Mouse (Mus musculus): Measurements from ENCODE around the gene Mgat4c. TPM values are rescaled to one million over a fixed set of nuclear protein-coding genes. Genes with fewer than 3 reads are reported as not detected.

The Mgat4c gene
- total RNA-seq (2017), result 0.35 TPM in 1 of 2 replicates, not detected in the other

- no peak for ATAC-seq (ENCODE audit: extremely low read depth, insufficient number of reproducible peaks, low FRiP score, poor library complexity, severe bottlenecking)
Observed at GRCm38 (mm10) chr10:101681437-101681912, at the start of gene Mgat4c. Gene Mgat4c, plus strand, starts transcription at chr10:101681487.

GRCm38 (mm10) chr10:101635266-101635665 is 46.0 kb upstream of the Mgat4c start:
- no peak for ATAC-seq (ENCODE audit: extremely low read depth, insufficient number of reproducible peaks, low FRiP score, poor library complexity, severe bottlenecking)

- ATAC-seq (ENCODE audit: extremely low read depth, insufficient number of reproducible peaks, low FRiP score, poor library complexity, severe bottlenecking), result no peak
Observed at GRCm38 (mm10) chr10:101641048-101641447, 40.2 kb upstream of the Mgat4c start.

- ATAC-seq (ENCODE audit: extremely low read depth, insufficient number of reproducible peaks, low FRiP score, poor library complexity, severe bottlenecking), result no peak
Observed at GRCm38 (mm10) chr10:101681914-101682313, 627 bp downstream of the Mgat4c start.

- ATAC-seq (ENCODE audit: extremely low read depth, insufficient number of reproducible peaks, low FRiP score, poor library complexity, severe bottlenecking), result no peak
Observed at GRCm38 (mm10) chr10:101761828-101762227, 80.5 kb downstream of the Mgat4c start.

- ATAC-seq (ENCODE audit: extremely low read depth, insufficient number of reproducible peaks, low FRiP score, poor library complexity, severe bottlenecking), result no peak
Observed at GRCm38 (mm10) chr10:101770688-101771087, 89.4 kb downstream of the Mgat4c start.

- no peak for ATAC-seq (ENCODE audit: extremely low read depth, insufficient number of reproducible peaks, low FRiP score, poor library complexity, severe bottlenecking)
Observed at GRCm38 (mm10) chr10:101771157-101771556, 89.9 kb downstream of the Mgat4c start.

GRCm38 (mm10) chr10:101783161-101783744 is 102.0 kb downstream of the Mgat4c start:
- no peak for ATAC-seq (ENCODE audit: extremely low read depth, insufficient number of reproducible peaks, low FRiP score, poor library complexity, severe bottlenecking)

DNA sequence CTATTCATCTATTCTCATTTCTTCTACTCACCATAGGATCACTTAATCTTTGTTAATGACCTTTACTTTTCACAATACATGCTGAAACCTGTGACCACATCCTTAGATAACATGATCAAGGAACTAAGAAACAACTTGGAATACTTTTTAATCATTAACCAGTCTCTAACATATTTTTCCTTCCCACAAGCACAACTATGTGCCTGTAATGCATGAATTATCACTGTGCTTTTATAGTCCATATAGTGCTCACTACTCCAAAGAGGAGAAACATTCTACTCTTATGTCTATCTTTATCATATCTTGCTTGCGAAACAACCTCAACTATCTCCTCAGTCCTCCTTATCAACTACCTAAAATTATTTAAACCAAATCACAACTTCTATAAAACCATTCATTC is 114.2 kb downstream of the Mgat4c start:
- ATAC-seq (ENCODE audit: extremely low read depth, insufficient number of reproducible peaks, low FRiP score, poor library complexity, severe bottlenecking), result no peak

- no peak for ATAC-seq (ENCODE audit: extremely low read depth, insufficient number of reproducible peaks, low FRiP score, poor library complexity, severe bottlenecking)
Observed at GRCm38 (mm10) chr10:101798831-101799474, 117.7 kb downstream of the Mgat4c start.

DNA sequence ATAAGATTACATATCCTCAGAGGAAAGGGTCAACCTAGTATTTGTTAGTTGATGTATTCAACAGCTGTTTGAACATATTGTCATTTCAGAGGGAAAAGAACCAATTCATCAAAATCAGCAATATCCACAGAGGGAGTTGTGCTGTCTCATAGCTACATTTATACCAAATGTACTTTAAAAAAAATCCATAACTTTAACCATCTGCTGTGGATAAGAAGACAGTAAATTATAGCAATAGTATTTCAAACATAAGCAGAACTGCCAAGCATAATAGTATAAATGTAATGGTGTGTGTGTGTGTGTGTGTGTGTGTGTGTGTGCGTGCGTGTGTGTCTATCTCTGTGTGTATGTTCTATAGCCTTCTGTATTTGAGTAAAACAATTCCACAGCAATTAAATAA is 127.5 kb downstream of the Mgat4c start:
- no peak for ATAC-seq (ENCODE audit: extremely low read depth, insufficient number of reproducible peaks, low FRiP score, poor library complexity, severe bottlenecking)

DNA sequence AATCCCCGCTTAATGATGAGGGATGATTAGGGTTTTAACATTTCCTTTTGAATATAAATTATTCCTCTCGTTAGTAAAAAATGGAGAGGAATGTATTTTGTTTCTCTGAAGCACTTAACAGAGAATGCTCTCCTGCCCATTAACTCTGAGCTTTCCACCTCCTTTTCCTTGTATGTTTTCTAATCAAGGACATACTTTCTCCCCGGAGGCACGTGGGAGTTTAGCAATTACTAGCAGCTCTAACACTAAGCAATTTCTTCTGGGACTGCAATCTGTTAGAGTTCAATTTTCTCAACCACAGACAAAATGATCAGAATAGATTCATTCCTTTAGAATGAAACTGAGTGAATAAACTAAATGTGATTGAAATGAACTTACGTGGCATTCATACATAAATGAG is 135.6 kb downstream of the Mgat4c start:
- ATAC-seq (ENCODE audit: extremely low read depth, insufficient number of reproducible peaks, low FRiP score, poor library complexity, severe bottlenecking), result no peak

DNA sequence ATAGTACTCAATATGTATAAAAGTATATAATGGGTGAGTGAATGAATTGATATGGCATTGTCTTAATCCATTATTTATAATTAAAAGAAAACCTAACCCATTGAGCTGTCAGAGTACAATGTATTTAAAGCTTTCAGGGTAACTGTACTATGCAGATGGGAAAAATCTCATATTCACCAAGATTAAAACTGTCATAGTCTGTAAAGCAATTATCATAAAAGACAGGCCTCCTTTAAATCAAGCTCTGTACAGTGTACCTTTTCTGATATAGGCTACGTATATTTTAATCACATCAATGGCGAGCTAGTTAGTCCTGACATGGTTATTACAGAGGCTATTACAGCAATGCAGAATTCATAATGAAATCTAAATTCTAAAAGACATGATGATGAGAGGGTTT is 146.7 kb downstream of the Mgat4c start:
- ATAC-seq (ENCODE audit: extremely low read depth, insufficient number of reproducible peaks, low FRiP score, poor library complexity, severe bottlenecking), result no peak

DNA sequence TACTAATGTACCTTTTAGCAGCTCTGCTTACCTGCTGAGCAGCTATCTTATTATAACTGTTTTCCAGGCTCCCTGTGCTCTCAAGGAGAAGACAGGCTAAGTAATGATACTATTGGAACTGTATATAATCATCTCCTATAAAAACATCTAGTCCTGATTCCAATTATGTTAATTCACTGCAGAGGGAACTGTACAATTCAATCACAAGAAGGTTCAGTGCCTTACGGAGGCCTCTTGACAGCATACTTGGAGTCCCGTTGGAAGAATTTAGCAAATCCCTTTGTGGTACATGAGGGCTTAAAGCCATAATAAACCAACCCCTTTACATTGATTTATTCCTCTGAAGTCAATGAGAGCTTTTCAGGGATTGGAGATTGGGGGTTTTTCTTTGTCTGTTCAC is 174.8 kb downstream of the Mgat4c start:
- ATAC-seq (ENCODE audit: extremely low read depth, insufficient number of reproducible peaks, low FRiP score, poor library complexity, severe bottlenecking), result no peak

- no peak for ATAC-seq (ENCODE audit: extremely low read depth, insufficient number of reproducible peaks, low FRiP score, poor library complexity, severe bottlenecking)
Observed at GRCm38 (mm10) chr10:101889866-101890265, 208.6 kb downstream of the Mgat4c start.

DNA sequence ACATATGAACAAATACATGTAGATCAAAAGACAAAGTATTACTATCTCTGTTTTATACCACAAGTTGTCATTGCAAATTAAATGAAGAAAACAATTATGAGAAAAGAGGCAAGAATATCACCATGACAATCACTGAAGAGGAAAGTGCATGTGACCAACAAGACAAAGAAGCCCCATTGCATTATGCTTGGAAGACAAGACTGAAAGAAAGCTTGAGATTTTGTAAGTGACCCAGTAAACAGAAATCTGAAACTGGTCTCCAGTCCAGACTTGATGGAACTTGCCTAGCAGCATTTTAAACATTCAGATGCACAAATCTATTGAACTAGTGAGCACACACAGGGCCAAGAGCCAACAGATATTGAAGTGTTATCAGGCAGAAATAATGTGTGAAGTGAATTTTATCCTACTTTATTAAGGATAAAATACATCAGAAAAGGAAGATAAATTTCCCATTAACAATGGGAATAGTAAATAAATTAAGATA is 236.1 kb downstream of the Mgat4c start:
- no peak for ATAC-seq (ENCODE audit: extremely low read depth, insufficient number of reproducible peaks, low FRiP score, poor library complexity, severe bottlenecking)

GRCm38 (mm10) chr10:101997612-101998011 is 316.3 kb downstream of the Mgat4c start:
- ATAC-seq (ENCODE audit: extremely low read depth, insufficient number of reproducible peaks, low FRiP score, poor library complexity, severe bottlenecking), result no peak

- ATAC-seq (ENCODE audit: extremely low read depth, insufficient number of reproducible peaks, low FRiP score, poor library complexity, severe bottlenecking), result no peak
Observed at GRCm38 (mm10) chr10:102042513-102042912, 361.2 kb downstream of the Mgat4c start.

DNA sequence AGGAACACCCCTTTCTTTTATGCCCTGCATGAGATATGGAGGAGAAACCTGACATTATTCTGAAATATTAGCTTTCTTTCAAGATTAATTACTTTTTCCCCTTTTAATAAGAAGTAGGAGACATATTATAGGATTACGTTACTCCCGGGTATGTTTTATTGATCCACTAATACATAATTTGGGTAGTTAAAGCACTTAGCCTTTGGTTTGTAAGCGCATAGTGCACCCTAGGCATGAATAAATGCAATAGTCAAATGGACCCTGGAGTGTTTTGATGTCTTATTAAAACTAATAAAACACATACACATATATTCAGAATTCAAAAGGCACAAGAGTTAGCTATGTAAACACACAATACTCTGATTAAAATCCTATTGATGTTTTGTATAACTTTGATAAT is 374.9 kb downstream of the Mgat4c start:
- no peak for ATAC-seq (ENCODE audit: extremely low read depth, insufficient number of reproducible peaks, low FRiP score, poor library complexity, severe bottlenecking)

DNA sequence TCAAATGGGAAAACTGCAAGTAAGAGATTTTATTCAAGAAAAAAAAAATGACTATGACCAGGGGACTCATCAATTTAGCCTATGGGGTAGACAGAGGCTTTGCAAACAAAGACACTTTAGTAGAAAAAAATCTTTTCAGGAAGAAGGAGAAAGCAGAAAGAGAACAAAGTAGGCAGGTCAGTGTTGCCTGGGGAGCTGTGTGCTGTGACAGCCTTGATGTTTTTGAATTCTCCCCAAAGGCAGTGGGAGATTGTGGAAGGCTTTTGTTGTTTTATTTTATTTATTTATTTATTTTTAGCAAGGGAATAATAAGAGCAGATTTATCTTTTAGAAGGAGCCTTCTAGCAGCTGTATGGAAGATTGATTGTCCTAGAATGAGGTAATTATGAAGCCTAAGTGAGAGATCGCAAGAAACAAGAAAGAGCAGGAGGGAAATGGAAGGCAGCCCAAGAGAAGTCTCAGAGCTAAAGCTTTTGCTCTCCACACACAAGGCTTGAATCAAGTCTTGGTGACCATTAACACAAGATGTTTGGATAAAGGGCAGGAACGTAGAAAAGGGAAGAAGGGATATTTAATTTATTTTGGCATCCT is 375.8 kb downstream of the Mgat4c start:
- no peak for ATAC-seq (ENCODE audit: extremely low read depth, insufficient number of reproducible peaks, low FRiP score, poor library complexity, severe bottlenecking)

Data from neutrophil, adult 5-6 weeks (primary cell).